Mouse (Mus musculus): ENCODE results near the gene Clpx. TPM values are rescaled to one million over a fixed set of nuclear protein-coding genes. Genes with fewer than 3 reads are reported as not detected.
"Not testable (repeated sequence)": the region's sequence is repeated elsewhere in the genome, so short reads cannot be mapped to it uniquely, and the experiment has no call there.

Clpx gene
- total RNA-seq, 1 experiment from 2014 or later: 38.0 TPM

DNA sequence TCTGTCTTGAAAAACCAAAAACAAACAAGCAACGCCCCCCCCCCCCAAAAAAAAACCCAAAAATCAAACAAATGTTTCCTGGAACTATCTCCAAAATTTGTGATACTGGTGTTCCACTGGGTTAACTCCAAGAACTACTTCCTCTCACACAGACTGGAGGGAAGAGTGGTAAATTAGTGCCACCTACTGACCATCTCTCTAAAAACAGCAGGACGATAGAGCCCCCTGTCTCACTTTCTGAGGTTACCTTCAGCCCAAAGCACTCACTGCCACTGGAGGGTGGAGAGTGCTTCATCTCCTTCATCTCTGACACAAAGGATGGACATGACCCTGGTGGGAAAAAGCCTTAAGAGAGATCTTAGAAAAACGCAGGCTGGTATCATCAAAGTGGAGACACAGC lies 10.8 kb upstream of the Clpx start:
- ATAC-seq (replicated peaks; ENCODE audit: insufficient number of reproducible peaks, low FRiP score, low TSS enrichment, poor library complexity, severe bottlenecking): no peak

DNA sequence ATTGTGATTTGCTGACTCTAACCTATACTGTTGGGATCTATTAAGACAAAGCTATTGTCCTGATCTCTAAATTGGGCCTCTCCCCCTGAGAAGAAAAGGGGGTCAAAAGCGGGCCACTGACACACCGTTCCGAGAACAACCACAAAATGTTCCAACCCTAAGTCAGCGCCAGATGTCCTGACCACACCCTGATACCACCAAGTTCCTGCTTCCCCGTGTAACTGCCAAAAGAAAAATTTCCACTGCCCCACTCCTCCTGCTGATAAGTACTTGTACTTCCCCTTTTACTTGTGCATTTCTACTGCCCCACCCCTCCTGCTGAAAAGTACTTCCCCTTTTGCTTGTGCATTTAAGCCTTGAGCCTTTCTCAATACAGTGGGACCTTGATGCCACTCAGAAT lies 5.8 kb upstream of the Clpx start:
- not testable (repeated sequence) for ATAC-seq (replicated peaks; ENCODE audit: insufficient number of reproducible peaks, low FRiP score, low TSS enrichment, poor library complexity, severe bottlenecking)

DNA sequence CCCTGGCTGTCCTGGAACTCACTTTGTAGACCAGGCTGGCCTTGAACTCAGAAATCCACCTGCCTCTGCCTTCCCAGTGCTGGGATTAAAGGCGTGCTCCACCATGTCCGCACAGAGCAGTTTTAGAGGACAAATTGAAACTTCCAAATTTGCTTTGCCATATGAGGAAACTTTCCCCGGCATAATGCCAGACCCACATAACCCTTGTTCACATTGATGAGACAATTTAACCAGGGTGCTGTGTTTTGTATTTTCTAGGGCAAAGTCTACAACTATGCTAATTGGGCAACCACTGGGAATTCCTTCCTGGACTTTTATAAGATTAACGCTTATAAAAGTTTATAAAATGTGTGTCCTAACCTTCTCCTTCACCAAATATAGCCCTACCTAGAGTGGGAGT lies 4.1 kb upstream of the Clpx start:
- ATAC-seq (replicated peaks; ENCODE audit: insufficient number of reproducible peaks, low FRiP score, low TSS enrichment, poor library complexity, severe bottlenecking): no peak

DNA sequence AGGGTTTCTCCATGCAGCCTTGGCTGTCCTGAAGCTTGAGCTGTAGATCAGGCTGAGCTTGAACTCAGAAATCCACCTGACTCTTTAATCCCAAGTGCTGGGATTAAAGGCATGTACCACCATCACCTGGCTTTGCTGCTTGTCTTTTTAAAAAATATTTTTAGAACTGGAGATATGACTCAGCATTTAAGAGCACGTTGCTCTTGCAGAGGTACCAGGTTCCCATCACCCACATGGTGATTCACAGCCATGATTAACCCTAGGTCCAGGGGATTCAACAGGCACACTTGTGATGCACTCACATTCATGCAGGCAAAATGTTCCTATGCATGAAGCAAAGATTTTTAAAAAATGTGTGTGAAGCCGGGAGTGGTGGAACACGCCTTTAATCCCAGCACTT lies 1.6 kb upstream of the Clpx start:
- no peak for ATAC-seq (replicated peaks; ENCODE audit: insufficient number of reproducible peaks, low FRiP score, low TSS enrichment, poor library complexity, severe bottlenecking)

DNA sequence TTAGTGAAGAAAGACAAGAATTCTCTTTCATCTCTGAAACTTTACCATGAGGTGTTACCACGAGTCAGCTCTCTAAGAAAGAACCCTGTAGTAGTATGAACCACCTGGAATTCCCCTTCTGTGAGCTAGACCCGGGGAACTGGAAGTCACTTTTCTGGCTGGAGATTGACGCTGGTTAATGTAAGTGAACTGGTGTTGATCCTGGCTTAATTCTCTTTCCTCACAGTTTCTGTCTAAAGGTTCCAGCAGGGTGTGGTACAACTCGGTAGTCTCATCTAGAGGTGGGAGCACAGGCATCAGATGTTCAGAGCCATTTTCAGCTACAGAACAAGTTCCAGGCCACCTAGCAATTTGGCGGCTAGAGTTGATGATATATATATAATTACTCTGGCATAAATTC lies 941 bp upstream of the Clpx start:
- no peak for ATAC-seq (replicated peaks; ENCODE audit: insufficient number of reproducible peaks, low FRiP score, low TSS enrichment, poor library complexity, severe bottlenecking)

DNA sequence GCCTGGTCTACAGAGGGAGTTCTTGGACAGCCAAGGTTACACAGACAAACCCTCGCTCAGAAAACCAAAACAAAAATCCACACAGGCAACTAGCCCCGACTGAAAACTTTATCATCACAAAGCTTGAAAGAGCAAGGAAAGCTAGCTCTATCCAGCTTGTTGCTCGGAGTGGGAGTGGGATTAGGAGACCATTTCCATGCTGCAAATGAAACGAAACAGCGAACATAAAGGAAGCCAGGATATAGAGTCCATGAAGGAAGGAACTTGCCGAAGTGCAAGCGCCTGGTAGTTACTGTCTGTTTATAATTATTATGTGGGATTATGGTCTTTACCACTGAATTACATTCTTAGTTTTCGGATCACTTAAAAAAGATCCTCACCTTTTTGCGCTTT lies 484 bp upstream of the Clpx start:
- no peak for ATAC-seq (replicated peaks; ENCODE audit: insufficient number of reproducible peaks, low FRiP score, low TSS enrichment, poor library complexity, severe bottlenecking)

DNA sequence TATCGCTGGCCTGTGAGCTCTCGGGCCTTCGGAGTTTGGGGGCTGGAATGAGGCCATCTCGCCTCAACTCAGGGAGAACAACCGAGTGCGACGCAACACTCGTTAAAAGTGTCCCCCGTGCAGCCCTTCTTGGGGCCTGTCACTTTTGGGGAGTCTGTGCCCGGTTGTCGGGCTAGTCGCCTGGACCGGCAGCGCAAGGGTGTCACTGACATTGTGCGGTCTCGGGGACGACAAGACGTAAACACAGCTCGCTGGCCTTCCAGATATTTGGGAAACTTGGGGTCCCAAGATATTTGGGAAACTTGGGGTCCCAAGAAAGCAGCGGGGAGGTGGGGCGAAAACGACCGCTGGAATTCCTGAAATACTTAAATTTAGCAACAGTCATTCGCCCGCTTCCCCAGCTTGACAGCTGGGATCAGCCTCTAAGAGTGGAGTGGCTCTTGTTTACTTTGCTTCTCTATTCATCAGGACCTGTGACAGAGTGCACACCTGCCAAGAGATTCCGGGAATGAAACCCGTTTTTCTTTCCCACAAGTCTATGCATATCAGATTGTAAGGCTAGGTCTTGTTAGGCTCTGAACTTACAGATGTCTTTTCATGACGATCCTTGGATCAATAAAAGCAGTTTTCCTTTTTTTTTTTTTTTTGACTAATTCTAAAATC lies 787 bp downstream of the Clpx start:
- no peak for ATAC-seq (replicated peaks; ENCODE audit: insufficient number of reproducible peaks, low FRiP score, low TSS enrichment, poor library complexity, severe bottlenecking)

DNA sequence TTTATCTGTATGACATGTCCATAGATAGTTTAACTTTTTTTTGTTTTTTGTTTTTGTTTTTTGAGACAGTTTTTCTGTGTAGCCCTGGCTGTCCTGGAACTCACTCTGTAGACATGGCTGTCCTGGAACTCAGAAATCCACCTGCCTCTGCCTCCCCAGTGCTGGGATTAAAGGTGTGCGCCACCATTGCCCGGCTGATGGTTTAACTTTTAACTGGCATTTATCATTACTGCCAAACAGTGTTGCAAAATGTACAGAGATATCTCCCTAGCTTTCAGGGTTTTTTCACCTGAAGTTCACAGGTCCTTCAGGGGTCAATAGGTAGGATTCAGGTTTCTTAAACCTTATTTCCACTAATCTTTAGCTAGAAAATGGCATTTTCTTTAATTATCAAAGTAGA lies 3.0 kb downstream of the Clpx start:
- ATAC-seq (replicated peaks; ENCODE audit: insufficient number of reproducible peaks, low FRiP score, low TSS enrichment, poor library complexity, severe bottlenecking): no peak

DNA sequence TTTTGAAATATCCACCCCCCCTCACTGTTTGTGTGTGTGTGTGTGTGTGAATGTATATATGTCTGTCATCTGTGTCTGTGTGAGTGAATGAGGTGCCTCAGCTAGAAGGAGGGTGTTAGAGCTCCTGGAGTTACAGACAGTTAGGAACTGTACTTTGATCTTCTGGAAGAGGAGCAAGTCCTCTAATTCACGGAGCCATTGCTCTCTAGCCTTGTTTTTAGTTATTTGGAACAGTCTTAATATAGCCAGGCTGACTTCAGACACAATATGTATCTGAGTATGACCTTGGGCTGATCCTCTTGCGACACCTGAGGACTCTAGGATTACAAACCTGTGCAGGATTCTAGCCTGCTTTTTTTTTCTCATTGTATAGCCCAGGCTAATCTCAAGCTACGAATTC lies 4.7 kb downstream of the Clpx start:
- ATAC-seq (replicated peaks; ENCODE audit: insufficient number of reproducible peaks, low FRiP score, low TSS enrichment, poor library complexity, severe bottlenecking): no peak

DNA sequence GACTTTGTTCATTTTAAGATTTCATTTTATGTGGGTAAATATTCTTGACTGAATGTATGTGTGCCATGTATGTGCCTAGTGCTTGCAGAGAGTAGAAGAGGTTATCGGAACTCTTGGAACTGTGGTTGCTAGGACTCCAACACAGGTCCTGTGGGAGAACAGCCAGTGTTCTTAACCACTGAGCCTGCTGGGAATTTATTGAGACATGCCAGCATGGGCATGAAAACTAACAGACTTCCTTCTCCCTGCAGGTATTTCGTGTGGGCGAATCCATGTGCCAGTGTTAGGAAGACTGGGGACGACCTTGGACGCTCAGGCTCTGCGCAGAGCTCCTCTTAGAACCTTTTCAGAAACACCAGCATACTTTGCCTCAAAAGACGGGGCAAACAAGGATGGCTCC lies 5.6 kb downstream of the Clpx start:
- ATAC-seq (replicated peaks; ENCODE audit: insufficient number of reproducible peaks, low FRiP score, low TSS enrichment, poor library complexity, severe bottlenecking): no peak

DNA sequence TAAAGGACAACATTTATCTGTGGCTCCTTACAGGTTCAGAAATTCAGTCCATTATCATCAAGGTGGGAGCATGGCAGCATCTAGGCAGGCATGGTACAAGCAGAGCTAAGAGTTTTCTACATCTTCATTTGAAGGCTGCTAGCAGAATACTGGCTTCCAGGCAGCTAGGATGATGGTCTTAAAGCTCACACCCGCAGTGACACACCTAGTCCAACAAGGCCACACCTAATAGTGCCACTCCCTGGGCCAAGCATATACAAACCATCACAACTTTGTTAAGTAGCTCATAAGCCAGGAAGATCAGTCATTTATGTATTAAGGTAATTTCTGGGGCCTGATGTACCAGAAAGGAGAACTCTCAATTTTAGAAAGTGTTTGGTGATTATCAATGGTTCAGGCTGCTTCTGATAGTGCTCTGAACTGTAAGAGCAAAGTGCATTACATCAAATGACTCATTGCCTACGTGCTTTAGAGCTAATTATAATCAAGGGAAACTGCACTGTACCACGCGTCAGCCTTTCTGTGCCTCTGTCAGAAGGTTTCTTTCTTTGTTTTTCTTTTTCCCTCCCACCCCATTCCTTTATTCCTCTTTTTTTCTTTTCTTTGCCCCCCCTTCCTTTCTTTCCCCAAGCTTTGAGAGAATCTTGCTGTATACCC lies 8.4 kb downstream of the Clpx start:
- ATAC-seq (replicated peaks; ENCODE audit: insufficient number of reproducible peaks, low FRiP score, low TSS enrichment, poor library complexity, severe bottlenecking): no peak

DNA sequence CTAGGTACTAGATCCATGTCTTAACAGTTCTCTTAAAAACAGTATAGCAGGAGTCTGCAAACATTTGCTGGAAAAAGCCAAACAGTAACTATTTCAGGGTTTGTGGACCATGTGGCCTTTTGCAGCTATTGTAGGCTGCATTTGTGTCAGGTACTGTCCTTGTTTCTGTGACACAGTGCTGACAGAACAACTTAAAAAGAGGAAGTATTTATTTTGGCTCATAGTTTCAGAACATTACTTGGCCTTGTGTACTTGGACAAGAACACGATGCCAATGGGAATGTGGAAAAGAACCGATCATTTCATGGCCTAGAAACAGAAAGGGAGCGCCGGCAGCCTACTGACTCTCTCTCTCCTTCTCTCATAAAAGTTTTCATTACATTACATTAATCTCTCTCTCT lies 9.5 kb downstream of the Clpx start:
- no peak for ATAC-seq (replicated peaks; ENCODE audit: insufficient number of reproducible peaks, low FRiP score, low TSS enrichment, poor library complexity, severe bottlenecking)

DNA sequence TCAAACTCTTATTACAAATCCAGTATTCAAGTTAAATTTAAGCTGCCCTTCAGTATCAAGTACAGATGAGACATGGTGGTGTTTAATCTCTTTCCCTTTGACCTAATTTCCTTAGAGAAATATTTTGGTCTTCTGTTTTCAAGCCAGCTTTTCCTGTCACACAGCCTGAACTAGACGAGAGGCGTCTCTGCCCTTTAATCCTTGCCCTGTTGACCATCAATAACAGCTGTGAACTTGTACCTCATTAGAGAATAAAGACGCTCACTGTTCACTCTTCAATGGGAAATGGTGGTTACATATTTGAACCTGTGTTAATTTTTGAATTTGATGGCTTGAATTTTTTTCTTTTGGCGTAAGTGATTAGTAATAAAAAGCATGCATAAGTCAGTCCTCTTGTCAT lies 10.2 kb downstream of the Clpx start:
- no peak for ATAC-seq (replicated peaks; ENCODE audit: insufficient number of reproducible peaks, low FRiP score, low TSS enrichment, poor library complexity, severe bottlenecking)

DNA sequence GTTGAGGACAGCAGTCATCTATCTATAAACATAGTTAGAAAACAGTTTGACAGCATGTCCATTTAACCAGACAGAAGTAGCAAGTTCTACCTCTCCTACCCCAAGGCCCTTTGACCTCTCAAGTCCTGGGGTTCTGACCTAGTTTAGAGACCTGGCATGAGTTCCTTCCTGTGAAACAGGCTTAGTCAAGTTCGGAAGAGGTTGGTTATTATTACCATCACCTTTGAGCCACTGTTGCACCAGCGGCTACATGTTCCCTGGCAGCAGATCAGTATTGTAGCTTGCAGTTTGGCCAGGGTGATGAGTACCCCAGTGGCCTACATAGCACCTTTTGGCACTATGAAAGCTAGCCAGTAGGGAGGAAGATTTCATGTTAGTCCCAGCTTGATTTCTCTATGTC lies 12.6 kb downstream of the Clpx start:
- no peak for ATAC-seq (replicated peaks; ENCODE audit: insufficient number of reproducible peaks, low FRiP score, low TSS enrichment, poor library complexity, severe bottlenecking)

DNA sequence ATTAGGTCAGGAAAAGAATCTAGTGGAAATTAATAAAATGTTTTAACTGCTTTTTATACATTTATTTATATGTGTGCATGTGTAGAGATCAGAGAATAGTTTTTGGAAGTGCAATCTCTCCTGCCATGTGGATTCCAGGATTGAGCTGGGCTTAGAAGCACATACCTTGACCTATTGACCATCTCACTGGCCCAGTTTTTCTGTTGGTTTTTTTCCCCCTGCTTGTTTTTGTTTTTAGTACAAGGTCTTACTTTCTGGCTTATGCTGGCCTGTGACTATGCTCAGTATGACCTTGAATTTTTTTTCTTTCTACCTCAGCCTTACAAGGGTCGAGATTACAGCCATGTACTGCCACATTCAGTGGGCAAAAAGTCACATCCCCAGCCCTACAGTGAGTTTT lies 14.0 kb downstream of the Clpx start:
- no peak for ATAC-seq (replicated peaks; ENCODE audit: insufficient number of reproducible peaks, low FRiP score, low TSS enrichment, poor library complexity, severe bottlenecking)

DNA sequence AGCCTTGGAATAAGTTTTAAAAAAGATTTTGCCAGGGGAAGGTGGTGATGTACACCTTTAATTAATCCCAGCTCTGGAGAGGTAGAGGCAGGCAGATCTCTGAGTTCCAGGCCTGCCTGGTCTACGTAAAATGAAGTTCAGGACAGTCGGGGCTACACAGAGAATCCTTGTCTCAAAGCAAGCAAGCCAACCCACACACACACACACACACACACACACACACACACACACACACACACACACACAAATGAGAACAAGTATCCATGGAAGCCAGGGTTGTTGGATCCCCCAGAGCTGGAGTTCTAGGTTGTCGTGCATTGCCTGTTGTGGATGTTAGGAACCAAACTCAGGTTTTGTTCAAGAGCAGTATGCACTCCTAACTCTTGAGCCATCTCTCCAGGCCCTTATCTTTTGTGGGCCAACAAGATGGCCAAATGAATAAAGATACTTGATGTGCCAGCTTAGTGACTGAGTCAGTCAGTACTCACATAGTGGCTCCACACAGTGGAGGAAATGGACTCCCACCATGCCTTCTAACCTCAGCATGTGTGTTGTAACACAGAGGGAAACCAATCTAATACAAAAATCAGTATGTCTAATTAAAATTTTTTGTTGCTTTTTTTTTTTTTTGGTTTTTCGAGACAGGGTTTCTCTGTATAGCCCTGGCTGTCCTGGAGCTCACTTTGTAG lies 18.8 kb downstream of the Clpx start:
- 0 out of 2 replicates have a peak, but pooled peaks have one; percentile 35 for ATAC-seq (replicated peaks; ENCODE audit: insufficient number of reproducible peaks, low FRiP score, low TSS enrichment, poor library complexity, severe bottlenecking)

DNA sequence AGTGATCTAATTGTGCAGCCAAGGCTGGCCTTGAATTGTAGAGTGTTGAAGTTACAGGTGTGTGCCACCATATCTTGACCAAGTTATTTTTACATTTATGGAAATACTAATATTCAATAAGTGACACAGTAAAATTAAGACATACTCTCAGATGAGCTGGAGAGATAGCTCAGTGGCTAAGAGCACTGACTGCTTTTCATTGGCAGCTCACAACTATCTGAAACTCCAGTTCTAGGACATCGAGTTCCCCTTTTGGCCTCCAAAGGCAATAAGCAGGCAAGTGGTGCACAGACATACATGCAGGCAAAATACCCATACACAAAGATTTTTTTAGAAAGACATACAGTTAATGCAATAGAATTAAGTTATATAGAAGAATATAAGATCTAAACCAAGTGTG lies 19.8 kb downstream of the Clpx start:
- no peak for ATAC-seq (replicated peaks; ENCODE audit: insufficient number of reproducible peaks, low FRiP score, low TSS enrichment, poor library complexity, severe bottlenecking)

DNA sequence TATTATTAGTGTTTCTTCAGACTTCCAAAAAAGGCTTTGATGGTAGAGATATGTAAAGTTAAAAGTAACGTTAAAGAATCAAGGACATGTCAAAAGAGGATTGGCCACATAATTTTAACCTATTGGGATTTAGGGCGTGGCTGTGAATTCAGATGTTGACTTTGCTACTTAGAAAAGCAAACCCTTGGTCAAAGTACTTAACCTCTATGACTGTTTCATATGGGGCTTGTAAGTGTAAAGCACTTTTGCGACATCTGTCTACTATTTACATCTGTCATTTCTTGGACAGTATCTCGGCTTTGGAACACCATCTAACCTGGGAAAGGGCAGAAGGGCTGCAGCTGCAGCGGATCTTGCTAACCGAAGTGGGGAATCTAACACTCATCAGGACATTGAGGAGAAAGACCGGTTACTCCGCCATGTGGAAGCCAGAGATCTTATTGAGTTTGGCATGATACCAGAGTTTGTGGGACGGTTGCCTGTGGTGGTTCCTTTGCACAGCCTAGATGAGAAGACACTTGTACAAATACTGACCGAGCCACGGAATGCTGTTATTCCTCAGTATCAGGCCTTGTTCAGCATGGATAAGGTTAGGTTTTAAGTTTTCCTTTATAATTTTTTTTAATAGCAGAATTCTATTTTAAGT lies 28.3 kb downstream of the Clpx start:
- no peak for ATAC-seq (replicated peaks; ENCODE audit: insufficient number of reproducible peaks, low FRiP score, low TSS enrichment, poor library complexity, severe bottlenecking)

DNA sequence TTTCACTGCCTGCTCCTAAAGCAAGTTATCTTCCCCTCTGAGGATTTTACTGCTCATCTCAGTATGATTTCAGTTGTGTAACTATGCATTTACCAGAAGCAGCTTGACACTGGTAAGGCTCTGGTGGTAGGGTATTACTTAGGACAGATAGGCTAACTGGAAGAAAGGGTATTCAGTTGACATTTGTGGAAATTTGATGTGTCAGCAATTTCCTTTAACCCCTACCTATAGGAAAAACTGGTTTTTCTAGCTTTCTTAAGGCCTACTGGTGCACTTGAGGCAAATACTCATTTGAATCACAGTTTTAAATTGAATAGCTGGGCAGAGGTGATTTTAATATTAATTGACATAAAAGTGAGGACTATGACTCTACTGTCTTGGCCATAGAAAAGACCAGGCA lies 31.9 kb downstream of the Clpx start:
- no peak for ATAC-seq (replicated peaks; ENCODE audit: insufficient number of reproducible peaks, low FRiP score, low TSS enrichment, poor library complexity, severe bottlenecking)

DNA sequence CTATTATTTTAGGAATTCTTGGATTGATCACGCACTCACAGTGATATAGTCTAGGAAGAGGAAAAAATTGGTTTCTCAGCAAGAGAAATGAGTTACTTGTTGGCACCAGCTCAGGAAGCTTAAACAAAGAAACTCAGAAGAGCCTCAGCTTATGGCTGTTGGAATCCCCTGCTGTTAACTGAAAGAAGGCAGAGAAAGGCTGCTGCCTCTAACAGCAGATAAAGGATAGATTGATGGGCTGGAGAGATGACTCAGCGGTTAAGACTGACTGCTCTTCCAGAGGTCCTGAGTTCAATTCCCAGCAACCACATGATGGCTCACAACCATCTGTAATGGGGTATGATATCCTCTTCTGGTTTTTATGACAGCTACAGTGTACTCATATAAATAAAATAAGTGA lies 33.3 kb downstream of the Clpx start:
- ATAC-seq (replicated peaks; ENCODE audit: insufficient number of reproducible peaks, low FRiP score, low TSS enrichment, poor library complexity, severe bottlenecking): no peak

Measured in monocyte, adult 5-6 weeks (primary cell).